Mouse (Mus musculus) left cerebral cortex, adult 2 months (tissue): ENCODE measurements around the gene Cdan1. TPM values are rescaled to one million over a fixed set of nuclear protein-coding genes. Genes with fewer than 3 reads are reported as not detected.
A peak's percentile ranks its signal among the peaks of the same experiment; 100 is the strongest.
"Not testable (repeated sequence)": the region's sequence is repeated elsewhere in the genome, so short reads cannot be mapped to it uniquely, and the experiment has no call there.

Source experiments
- DNase-seq, 2 experiments: peaks; one replicate each; pipeline ENCODE4 v3.0.0; 2021 to 2022; ENCODE audit warnings: low spot score in 2 of 2, mixed read lengths in 1 of 2; ENCODE audit errors: extremely low spot score in 1 of 2
- H3K27ac ChIP-seq: fragments of 200-600 bp; 2 replicates; pipeline ENCODE4 v1.8.1; 2022
- H3K4me3 ChIP-seq: fragments of 200-600 bp; 2 replicates; pipeline ENCODE4 v1.8.1; 2022
- CTCF ChIP-seq: fragments of 200-600 bp; IDR thresholded peaks from 2 replicates; pipeline ENCODE4 v1.8.1; 2022; ENCODE audit warnings: antibody characterized with exemption, mild to moderate bottlenecking, moderate library complexity
- intact Hi-C: fragments of 180-260 bp; cut with DNase I; formaldehyde crosslinking; loops from one replicate; pipeline ENCODE4 v1.15.1; 2025
- total RNA-seq, 2 experiments: library from RNA; stranded (reverse); gene quantifications; 2 replicates each; pipeline ENCODE4 v1.2.3; 2021

Cdan1 gene
- total RNA-seq, 2 experiments from 2014 or later, result 30.0 to 33.6 TPM

- no peak for DNase-seq
- TF ChIP-seq CTCF, result no peak
- intact Hi-C loops, result no loop called here
These were observed 139.0 kb downstream of the Cdan1 start for GRCm38 (mm10) chr2:120710948-120711347.

GRCm38 (mm10) chr2:120710154-120710553 lies 139.8 kb downstream of the Cdan1 start:
- intact Hi-C loops, result no loop called here
- no peak for DNase-seq
- TF ChIP-seq CTCF, result no peak
- Histone ChIP-seq H3K27ac (no peak overlapping the region), H3K4me3 (no peak overlapping the region)

More at GRCm38 (mm10) chr2:120710948-120711347, 139.0 kb downstream of the Cdan1 start:
- Histone ChIP-seq H3K27ac (no peak overlapping the region), H3K4me3 (no peak overlapping the region)

DNA sequence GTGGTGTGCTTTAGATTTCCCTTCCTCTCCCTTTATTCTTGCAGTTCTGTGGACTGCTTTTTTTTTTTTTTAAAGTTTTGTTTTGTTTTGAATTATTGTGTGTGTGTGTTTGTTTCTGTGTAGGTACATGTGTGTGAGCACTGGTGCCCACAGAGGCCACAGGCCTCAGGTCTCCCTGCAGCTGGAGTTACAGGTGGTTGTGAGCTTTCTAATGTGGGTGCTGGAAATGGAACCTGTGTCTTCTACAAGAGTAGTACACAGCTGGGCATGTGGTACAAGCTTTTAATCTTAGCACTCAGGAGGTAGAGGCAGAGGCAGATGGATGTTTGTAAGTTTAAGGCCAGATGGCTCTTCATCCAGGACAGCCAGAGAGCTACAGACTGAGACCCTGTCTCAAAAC lies 142.9 kb downstream of the Cdan1 start:
- no peak for DNase-seq
- no peak overlapping the region for H3K4me3 ChIP-seq
- H3K27ac ChIP-seq, result no peak overlapping the region
- no peak for TF ChIP-seq CTCF
- intact Hi-C loops, result no loop called here

DNA sequence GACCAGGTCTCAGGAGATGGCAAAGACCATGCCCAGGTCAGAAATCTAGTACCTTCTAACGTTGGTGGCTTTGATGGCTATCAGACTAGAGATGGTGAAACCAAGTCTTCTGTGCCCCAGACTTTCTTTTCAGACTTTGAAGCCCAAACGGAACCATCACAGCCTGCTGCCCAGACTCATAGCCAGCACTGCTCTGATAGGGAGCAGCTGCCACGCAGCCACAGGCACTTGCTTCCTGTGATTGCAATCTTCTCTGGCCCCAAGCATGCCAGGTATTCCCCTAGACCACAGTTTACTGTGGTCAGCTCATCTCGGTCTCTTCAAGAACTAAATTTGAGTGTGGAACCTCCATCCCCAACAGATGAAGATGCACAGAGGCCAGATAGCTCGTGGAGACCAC lies 147.3 kb downstream of the Cdan1 start:
- DNase-seq, result no peak
- TF ChIP-seq CTCF, result no peak
- intact Hi-C loops, result no loop called here

DNA sequence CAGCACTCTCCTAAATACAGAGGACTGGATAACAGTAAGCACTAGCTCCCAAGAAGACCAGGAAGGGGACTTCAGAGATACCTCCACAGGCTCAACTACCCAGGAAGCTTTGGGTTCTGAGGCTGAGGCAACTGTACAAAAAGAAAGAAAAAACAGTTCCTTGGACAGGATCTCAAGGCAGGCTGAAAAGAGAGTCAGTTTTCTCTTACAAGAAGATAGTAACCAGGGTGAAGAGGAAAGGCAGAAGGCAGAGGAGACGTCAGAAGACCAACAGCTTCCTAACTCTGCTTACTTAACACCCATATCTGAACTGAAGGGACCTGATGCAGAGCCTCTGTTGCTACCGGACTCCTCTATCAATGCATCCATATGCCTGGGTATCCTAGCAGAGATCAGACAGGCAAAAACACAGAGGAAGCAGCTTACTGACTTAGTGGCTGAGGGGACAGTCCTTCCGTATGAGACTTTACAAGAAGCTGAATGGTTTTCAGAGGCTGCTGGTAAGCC lies 149.5 kb downstream of the Cdan1 start:
- H3K27ac ChIP-seq, result no peak overlapping the region
- DNase-seq, result no peak
- intact Hi-C loops, result no loop called here
- no peak overlapping the region for H3K4me3 ChIP-seq
- no peak for TF ChIP-seq CTCF

More for the DNA sequence above, 147.3 kb downstream of the Cdan1 start:
- H3K27ac ChIP-seq, result no peak overlapping the region
- no peak overlapping the region for H3K4me3 ChIP-seq

- no peak overlapping the region for H3K4me3 ChIP-seq
- no peak for TF ChIP-seq CTCF
- no peak for DNase-seq
- H3K27ac ChIP-seq, result no peak overlapping the region
- intact Hi-C loops, result loop anchor here (10.0 kb wide), 1 partner anchor 407 kb away; the partner anchor contains the start of gene Tgm7
These were observed 152.2 kb downstream of the Cdan1 start for GRCm38 (mm10) chr2:120697767-120698166.

- H3K27ac ChIP-seq, DNase-seq, intact Hi-C loops, H3K4me3 ChIP-seq: not testable (repeated sequence)
These were observed 168.8 kb downstream of the Cdan1 start for GRCm38 (mm10) chr2:120681151-120681550.

DNA sequence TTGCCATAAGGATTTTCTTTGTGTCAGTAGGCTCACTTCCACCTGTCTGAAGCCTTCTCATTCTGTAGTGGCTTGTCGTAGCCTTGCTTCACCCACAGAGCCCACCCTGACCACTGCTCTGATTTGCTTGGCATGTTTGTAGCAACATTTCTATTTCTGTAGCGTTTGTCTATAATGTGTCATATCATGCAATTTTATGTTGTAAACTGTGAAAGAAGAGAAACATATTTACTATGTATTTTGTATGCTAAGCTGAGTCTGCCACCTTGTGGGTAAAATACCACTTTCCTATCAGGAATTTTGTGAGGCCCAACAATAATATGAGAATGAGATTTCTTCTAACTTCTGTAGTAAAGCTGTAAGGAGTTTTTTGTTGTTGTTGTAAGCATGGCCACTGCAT lies 179.7 kb downstream of the Cdan1 start:
- intact Hi-C loops, result loop anchor here (1.0 to 5.0 kb wide), 2 partner anchors 133 to 192 kb away; no protein-coding TSS in a partner anchor
- TF ChIP-seq CTCF, result peak; percentile 60
- no peak for DNase-seq
- Histone ChIP-seq H3K4me3 (no peak overlapping the region), H3K27ac (no peak overlapping the region)

GRCm38 (mm10) chr2:120667446-120667845 lies 182.5 kb downstream of the Cdan1 start:
- DNase-seq, result no peak
- intact Hi-C loops, result no loop called here

More at GRCm38 (mm10) chr2:120667446-120667845, 182.5 kb downstream of the Cdan1 start:
- TF ChIP-seq CTCF, result no peak
- Histone ChIP-seq H3K4me3 (no peak overlapping the region), H3K27ac (no peak overlapping the region)

Other genes starting within 250 kb of the Cdan1 start
- gene Haus2, start 240.7 kb downstream of the Cdan1 start, total RNA-seq, result 10 to 100 TPM; 11.7 to 14.4 TPM
- 10 to 100 TPM; 41.6 to 42.5 TPM for gene Lrrc57, start 240.6 kb downstream of the Cdan1 start, total RNA-seq
- gene Stard9, start 221.0 kb downstream of the Cdan1 start, total RNA-seq, result 10 to 100 TPM; 10.1 to 10.8 TPM
- gene Ttbk2, start 476 bp upstream of the Cdan1 start, total RNA-seq, result 100 to 1,000 TPM in 1 of 2 experiments, 10 to 100 TPM in 1; 97.7 to 101 TPM
- gene Ubr1, start 120.6 kb upstream of the Cdan1 start, total RNA-seq, result 10 to 100 TPM; 41.8 to 45.0 TPM
- 10 to 100 TPM; 21.8 to 28.5 TPM for gene Tmem62, start 126.9 kb upstream of the Cdan1 start, total RNA-seq
- gene Ccndbp1, start 158.3 kb upstream of the Cdan1 start, total RNA-seq, result 10 to 100 TPM; 57.0 to 57.6 TPM
- gene Epb42, start 186.9 kb upstream of the Cdan1 start, total RNA-seq, result not detected
- gene Tgm5, start 235.7 kb upstream of the Cdan1 start, total RNA-seq, result not detected